Mouse (Mus musculus) stomach, adult 2 months (tissue): ENCODE data around the gene Kif18b. TPM values are rescaled to one million over a fixed set of nuclear protein-coding genes. Genes with fewer than 3 reads are reported as not detected.

Experiments used
- polyA plus RNA-seq: library from polyadenylated mRNA; depleted of rRNA; stranded (reverse); fragments of >200 nt; gene quantifications from 2 replicates; pipeline ENCODE4 v1.2.3, GENCODE M21; 2012; rRNA removed

The Kif18b gene
- polyA plus RNA-seq: 1.7 and 2.3 TPM in 2 replicates

DNA sequence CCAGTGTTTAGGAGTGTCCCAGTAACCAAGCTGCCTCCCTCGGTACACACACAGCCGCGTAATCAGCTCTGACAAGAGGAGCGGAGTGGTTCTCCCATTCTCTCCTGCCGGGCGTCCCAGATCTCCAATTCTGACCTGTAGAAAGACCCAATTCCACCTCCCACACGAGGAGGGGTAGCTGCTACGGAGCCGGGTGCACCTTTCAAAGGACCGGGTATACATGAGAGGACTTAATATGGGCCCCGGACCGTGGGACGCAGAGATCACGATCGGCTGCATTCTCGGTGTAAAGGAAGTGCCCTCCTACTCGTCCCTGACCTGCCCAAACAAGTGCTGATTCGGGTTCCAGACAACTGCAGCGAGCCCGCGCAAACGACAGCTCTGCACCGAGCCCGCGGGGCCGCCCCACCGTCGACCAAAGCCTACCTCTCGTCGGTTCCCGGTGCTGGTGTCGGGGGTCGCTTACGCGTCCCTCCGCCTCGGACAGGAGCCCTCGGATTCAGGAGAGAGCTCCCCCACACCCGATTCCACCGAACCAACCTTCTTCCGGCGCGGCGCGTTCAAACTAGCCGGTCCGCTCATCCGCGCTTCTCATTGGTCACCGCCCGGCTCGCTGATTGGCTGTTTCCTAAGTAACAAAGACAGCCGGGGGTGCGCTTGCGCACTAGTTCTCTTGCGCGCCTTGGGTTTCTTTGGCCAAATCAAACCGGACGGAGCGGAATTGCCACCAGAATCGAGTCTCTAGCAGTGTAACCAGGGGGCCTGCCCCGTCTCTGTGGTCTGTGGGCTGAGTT, at the start of gene Kif18b:
TSS of gene Kif18b (minus strand) at position 568 of the 794 bp plus-strand sequence.

DNA sequence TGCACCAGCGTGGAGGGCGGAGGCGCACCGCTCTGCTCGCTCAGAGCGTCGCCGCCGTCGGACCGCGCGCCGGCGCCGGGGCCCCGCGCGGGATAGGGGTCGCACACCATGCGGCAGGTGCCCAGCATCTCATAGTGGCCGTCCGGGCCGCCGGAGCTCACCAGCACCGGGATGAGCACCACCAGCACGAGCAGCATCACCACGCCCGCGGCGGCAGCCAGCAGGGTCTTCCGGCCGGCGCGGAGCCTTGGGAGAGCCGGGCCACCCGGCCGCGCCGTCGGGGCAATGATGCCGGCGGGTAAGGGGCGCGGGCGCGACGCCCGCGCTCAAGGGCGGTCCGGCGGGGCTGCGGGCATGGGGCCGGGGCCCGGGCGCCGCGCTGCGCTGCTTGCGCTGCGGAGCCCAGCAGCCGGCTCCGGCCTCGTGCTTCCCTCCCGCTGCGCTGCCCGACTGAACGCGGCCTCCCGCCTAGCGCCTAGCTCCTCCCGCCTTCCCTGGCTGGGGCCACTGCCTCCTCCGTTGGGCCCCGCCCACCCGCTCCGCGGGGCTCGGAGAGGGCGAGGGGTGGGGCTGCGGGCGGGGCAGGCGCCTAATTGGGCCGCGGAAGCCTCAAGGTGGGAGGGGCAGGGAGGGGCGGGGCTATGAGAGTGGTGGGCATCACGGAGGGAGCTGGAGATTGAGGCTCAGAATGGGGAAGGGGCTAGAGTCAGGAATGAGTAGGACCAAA, 21.5 kb upstream of the Kif18b start, which contains the start of gene C1ql1:
TSS of gene C1ql1 (minus strand) at position 424 of the 727 bp plus-strand sequence.

DNA sequence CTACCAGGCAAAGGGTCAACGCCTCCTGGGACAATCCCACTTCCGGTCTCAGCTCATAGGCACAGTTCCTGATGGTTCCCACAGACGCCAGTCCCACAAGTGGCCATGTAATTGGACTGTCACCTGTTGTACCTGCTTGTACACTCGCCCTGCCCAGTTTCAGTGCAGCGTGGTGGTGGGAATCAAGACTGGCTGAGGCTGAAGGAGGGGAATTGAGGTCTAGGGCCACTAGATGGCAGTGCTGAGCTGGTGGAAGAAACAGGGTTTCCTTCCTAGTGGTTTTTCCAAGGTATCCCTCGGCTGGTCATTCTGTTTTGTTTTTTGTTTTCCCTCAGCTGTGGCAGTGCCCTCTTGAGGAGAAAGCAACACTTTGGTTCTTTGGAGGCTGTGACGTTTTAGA, 24.2 kb downstream of the Kif18b start, which contains the start of gene Gfap:
TSS of gene Gfap (minus strand) at position 150 of the 400 bp plus-strand sequence.

DNA sequence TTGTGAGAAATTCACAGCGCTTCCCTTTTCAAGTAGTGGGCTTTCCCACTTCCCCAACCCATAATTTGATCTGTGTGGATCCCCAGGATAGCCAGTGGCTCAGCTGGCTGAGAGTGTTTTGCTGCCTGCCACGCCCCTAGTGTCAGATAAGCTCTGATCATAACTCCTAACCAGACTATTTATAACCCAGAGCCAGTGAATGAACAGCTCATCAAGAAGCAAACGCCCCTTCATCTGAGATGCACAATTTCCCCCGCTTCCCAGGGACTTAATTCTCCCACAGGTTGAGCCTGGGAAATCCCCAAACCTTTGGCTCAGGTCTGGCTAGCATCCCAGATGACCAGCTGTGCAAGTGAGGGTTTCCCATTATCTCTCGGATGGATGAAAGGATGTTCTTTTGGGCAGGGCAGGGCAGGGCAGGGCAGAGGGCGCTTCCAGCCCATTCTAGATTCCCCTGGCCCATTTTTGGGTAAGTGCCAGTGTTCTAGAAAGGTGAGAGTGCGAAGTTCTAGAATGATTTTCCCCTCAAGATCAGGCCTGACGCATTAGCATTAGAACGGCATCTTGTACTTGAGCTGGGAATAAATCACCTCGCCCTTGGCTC, 40.2 kb downstream of the Kif18b start, which contains the start of gene Fam187a:
TSS of gene Fam187a (plus strand) at position 554 of the 604 bp plus-strand sequence.

DNA sequence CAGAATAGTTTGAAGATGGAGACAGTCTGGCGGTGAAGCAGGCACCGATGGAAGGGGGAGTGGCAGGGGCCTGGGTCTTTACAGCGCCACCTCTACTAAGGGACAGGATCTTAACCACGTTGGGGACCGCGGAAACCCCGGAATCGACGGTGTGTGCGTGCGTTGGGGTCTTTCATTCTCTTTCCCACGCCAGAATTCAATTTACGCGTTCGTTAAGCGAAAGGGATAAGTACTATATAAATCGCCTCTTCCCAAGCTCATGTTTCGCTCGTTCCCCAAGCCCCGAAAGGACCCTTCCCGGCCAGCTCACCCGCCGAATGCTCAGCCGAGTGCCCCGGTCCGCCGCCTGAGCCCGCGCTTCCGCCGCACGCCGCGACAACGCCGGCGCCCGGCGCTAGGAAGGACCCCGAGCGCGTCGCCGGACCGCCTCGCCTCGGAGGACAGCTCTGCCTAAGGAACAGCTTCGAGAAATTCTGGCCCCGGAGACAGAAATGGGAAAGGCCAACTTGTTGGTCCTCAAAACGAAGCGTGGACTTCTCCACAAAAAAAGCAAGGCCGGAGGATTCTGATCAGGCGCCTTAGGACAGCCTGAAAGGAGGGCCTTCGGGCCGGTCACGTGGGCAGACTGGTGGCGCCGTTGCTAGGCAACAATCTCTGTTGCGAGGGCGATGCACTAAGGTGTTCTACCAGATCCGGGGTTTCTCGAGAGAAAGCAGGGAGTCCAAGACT, 44.2 kb downstream of the Kif18b start, which contains the start of the genes Eftud2 and Ccdc103:
TSS of gene Eftud2 (minus strand) at position 401 of the 729 bp plus-strand sequence.
TSS of gene Ccdc103 (plus strand) at position 620 of the 729 bp plus-strand sequence.

Other genes starting within 250 kb of the Kif18b start
- gene Ccdc43, start 227.3 kb downstream of the Kif18b start, polyA plus RNA-seq: 1.0 and 1.1 TPM in 2 replicates
- 3.3 and 6.8 TPM in 2 replicates for gene Adam11, start 163.7 kb downstream of the Kif18b start, polyA plus RNA-seq
- 1.1 and 1.4 TPM in 2 replicates for gene Gjc1, start 105.4 kb downstream of the Kif18b start, polyA plus RNA-seq
- gene Higd1b, start 89.3 kb downstream of the Kif18b start, polyA plus RNA-seq: 1.1 and 1.5 TPM in 2 replicates
- gene Eftud2, start 44.1 kb downstream of the Kif18b start, polyA plus RNA-seq: 79.4 and 84.6 TPM in 2 replicates
- gene Ccdc103, start 43.9 kb downstream of the Kif18b start, polyA plus RNA-seq: 0.21 TPM in 1 of 2 replicates, not detected in the other
- gene Fam187a, start 40.0 kb downstream of the Kif18b start, polyA plus RNA-seq: not detected in 2 replicates
- gene Gfap, start 24.2 kb downstream of the Kif18b start, polyA plus RNA-seq: 1.6 and 2.5 TPM in 2 replicates
- 1.0 and 2.7 TPM in 2 replicates for gene C1ql1, start 21.6 kb upstream of the Kif18b start, polyA plus RNA-seq
- 4.6 and 5.0 TPM in 2 replicates for gene Nmt1, start 103.1 kb upstream of the Kif18b start, polyA plus RNA-seq
- 32.2 and 34.9 TPM in 2 replicates for gene Dcakd, start 103.2 kb upstream of the Kif18b start, polyA plus RNA-seq
- gene Plcd3, start 176.5 kb upstream of the Kif18b start, polyA plus RNA-seq: 16.8 and 24.3 TPM in 2 replicates
- gene Acbd4, start 176.6 kb upstream of the Kif18b start, polyA plus RNA-seq: 21.4 and 26.6 TPM in 2 replicates
- gene Hexim1, start 191.1 kb upstream of the Kif18b start, polyA plus RNA-seq: 4.0 and 4.1 TPM in 2 replicates
- 0.74 and 1.3 TPM in 2 replicates for gene Hexim2, start 207.3 kb upstream of the Kif18b start, polyA plus RNA-seq
- gene Fmnl1, start 246.0 kb upstream of the Kif18b start, polyA plus RNA-seq: 2.4 TPM in 2 replicates